Mouse (Mus musculus) small intestine, adult 2 months (tissue): ENCODE data around the gene Ubfd1.

Source experiments
- CTCF ChIP-seq: fragments of 200-500 bp; IDR thresholded peaks from 2 replicates; pipeline ENCODE4 v1.5.1; 2012; ENCODE audit warnings: low read depth, mild to moderate bottlenecking, control low read depth, inconsistent platforms, low read length, moderate library complexity, mixed read lengths; ENCODE audit not compliant: insufficient replicate concordance, insufficient read length; ENCODE audit errors: extremely low read depth
- POLR2A ChIP-seq: fragments of 200-500 bp; IDR thresholded peaks from 2 replicates; pipeline ENCODE4 v1.6.1; 2012; ENCODE audit warnings: low read depth, mild to moderate bottlenecking, control low read depth, inconsistent platforms, low read length, moderate library complexity

- no peak for TF ChIP-seq CTCF
- no peak for TF ChIP-seq POLR2A
Observed at GRCm38 (mm10) chr7:122066102-122066944, 652 bp upstream of the Ubfd1 start.
